Mouse (Mus musculus) bone marrow macrophage, adult 2 months (primary cell): ENCODE results near the gene Hoxc8. TPM values are rescaled to one million over a fixed set of nuclear protein-coding genes. Genes with fewer than 3 reads are reported as not detected.

ENCODE experiments used
- H3K27ac ChIP-seq: 2 replicates; pipeline ENCODE4 v1.5.1; 2012; ENCODE audit warnings: low read depth, low read length; ENCODE audit not compliant: insufficient read depth
- H3K4me1 ChIP-seq: 2 replicates; pipeline ENCODE4 v1.6.1; 2012; ENCODE audit warnings: low read length; ENCODE audit not compliant: control insufficient read depth, insufficient read depth
- H3K4me3 ChIP-seq: 2 replicates; pipeline ENCODE4 v1.5.1; 2012; ENCODE audit warnings: mild to moderate bottlenecking, low read length, moderate library complexity; ENCODE audit not compliant: insufficient read depth
- CTCF ChIP-seq: IDR thresholded peaks from 2 replicates; pipeline ENCODE4 v1.5.1; 2012; ENCODE audit warnings: low read depth, mild to moderate bottlenecking, low read length, moderate library complexity
- POLR2A ChIP-seq: IDR thresholded peaks from 2 replicates; pipeline ENCODE4 v1.6.1; 2012; ENCODE audit warnings: mild to moderate bottlenecking, low read depth, low read length, borderline replicate concordance
- polyA plus RNA-seq: library from polyadenylated mRNA; stranded (reverse); fragments of >200 nt; gene quantifications from 2 replicates; pipeline ENCODE4 v1.2.4, GENCODE M21; 2012; ENCODE audit not compliant: missing spikeins, insufficient read depth, insufficient read length

The Hoxc8 gene
- polyA plus RNA-seq, 1 experiment, result not detected

DNA sequence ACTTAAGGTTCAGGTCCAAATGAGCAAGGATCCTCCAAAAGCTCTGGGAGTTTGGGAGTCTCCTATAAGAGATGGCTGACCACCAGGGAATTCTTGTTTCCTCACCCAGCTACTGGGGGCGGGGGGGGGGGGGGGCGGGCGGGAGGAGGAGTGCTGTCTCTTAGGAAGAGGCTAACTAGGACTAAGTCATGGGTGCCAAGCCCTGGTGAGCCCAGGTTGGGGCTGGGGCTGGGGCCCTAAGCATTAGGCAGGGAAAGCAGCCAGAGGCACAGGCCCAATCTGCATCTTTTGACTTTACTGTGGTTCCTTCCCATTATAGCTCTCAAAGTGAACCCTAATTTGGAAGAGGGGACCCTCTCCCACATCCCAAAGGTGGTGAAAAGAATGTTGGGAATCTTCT is 41.8 kb downstream of the Hoxc8 start:
- no peak for TF ChIP-seq CTCF
- no peak for TF ChIP-seq POLR2A
- Histone ChIP-seq H3K27ac (no peak overlapping the region), H3K4me3 (no peak overlapping the region), H3K4me1 (no peaks in the 10 kb centered on the region)

DNA sequence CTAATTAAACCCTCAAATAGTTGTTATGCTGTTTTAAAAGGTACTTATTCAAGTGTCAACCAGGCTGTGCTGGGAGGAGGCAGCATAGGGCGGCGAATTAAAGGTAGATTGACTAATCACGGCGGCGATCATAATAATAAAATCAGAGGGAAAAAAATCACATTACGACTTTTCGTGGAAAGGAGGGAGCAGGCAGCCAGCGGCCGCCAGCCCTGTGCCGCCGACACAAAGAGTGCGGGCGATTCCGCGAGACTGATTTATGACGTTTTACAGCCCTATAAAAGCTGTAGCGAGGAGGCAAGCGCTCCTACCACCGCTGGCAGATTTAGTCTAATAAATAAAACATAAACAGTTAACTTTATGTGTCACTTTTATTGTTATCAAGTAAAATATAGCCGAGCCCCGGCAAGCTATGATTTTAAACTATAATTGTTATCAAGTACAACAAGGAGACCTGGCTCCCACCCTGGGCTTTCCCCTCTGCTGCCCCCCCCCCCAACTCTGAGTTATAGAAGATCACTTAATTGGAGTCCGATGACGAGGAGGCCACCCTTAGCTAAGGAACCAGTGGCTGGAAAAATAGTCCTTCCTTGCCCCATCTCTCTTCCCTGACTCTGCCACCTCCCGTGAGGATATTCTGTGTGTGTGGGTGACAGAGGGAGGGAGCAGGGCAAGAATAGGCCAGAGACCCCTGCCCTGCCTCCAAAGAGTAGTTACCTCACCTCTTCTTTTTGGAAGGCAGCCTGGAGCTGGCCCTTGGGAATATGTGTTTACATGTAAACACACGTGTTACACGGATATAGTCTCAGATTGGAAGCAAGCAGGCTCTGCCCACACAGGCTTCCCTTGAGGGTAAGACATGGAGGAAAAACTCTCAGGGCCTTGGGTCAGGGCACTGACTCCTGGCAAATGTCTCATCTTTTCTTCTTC is 42.5 kb downstream of the Hoxc8 start:
- TF ChIP-seq CTCF (no peak), POLR2A (no peak)
- H3K27ac ChIP-seq, result no peak overlapping the region
- no peak overlapping the region for H3K4me3 ChIP-seq
- H3K4me1 ChIP-seq, result no peaks in the 10 kb centered on the region

DNA sequence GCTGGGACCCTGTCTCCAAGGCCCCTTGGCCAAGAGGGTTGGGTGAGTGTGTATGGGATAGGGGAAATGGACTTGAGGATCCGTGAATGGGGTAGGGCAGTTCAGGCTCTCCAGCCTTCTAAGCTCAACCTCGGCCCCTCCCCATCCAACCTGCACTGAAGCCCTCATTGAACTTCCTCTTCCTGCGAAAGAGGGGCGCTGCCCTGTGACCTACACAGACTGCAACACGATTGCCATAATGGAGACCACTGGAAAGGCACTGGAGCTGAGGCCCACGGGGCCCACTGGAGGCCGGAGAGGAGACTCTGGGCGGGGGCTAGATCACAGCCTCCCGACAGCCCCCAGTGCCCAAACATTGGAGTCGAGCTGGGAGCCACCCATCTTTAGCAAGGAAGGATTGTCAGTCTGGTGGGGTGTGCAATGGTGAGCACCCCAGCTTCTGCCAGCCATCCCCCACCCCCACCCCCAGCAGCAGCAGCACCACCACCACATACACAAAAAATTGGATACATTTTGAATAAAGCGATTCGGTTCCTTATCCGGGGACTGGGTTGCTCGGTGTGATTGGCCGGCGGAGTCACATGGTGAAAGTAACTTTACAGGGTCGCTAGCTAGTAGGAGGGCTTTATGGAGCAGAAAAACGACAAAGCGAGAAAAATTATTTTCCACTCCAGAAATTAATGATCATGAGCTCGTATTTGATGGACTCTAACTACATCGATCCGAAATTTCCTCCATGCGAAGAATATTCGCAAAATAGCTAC is 43.8 kb downstream of the Hoxc8 start:
- no peaks in the 10 kb centered on the region for H3K4me1 ChIP-seq
- no peak overlapping the region for H3K4me3 ChIP-seq
- H3K27ac ChIP-seq, result no peak overlapping the region
- TF ChIP-seq POLR2A (no peak), CTCF (no peak)

DNA sequence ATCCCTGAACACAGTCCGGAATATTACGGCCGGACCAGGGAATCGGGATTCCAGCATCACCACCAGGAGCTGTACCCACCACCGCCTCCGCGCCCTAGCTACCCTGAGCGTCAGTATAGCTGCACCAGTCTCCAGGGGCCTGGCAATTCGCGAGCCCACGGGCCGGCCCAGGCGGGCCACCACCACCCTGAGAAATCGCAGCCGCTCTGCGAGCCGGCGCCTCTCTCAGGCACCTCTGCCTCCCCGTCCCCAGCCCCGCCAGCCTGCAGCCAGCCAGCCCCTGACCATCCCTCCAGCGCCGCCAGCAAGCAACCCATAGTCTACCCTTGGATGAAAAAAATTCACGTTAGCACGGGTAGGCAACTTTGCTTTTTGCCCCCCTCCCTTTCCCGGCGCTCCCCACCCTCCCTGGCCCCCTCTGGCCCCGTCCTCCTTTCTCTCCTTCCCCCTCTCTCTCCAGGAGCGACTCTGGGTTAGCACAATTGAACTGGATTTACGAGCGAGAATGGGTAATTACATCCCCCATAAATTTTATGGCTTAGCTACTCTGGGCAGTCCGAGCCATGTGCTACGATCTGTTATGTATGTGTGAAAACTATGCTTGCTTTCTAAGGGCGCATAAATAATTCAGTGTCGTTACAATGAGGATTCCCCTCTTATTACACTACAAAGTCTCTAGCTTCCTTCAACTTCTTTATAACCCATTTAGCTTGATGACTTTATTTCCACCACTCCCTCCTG is 44.6 kb downstream of the Hoxc8 start:
- H3K4me1 ChIP-seq, result no peaks in the 10 kb centered on the region
- no peak overlapping the region for H3K27ac ChIP-seq
- TF ChIP-seq CTCF (no peak), POLR2A (no peak)
- no peak overlapping the region for H3K4me3 ChIP-seq

DNA sequence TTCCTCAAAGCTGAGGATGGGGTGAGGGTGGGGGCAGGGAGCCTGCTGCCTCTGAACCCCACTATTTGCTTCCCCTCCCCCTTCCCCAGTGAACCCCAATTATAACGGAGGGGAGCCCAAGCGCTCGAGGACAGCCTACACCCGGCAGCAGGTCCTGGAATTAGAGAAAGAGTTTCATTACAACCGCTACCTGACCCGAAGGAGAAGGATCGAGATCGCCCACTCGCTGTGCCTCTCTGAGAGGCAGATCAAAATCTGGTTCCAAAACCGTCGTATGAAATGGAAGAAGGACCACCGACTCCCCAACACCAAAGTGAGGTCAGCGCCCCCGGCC is 45.1 kb downstream of the Hoxc8 start:
- H3K4me1 ChIP-seq, result no peaks in the 10 kb centered on the region
- no peak overlapping the region for H3K27ac ChIP-seq
- TF ChIP-seq POLR2A (no peak), CTCF (no peak)
- no peak overlapping the region for H3K4me3 ChIP-seq

DNA sequence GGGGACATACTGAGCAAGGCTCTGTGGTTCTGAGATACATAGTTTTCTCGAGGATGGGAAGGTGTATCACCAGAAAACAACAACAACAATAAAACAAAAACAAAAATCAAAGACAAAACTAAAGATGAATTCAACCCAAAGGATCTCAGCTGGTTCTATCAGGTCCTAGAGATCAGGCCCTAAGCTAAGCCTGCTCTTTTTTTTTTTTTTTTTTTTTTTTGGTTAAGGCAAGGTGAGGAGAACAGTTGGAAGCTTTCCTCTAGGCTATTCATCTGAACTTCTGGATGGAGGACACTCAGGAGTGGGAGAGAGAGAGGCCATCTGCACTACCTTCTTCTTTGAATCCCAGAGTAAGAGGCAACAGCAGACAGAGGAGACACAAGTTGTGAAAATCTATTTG is 47.2 kb downstream of the Hoxc8 start:
- Histone ChIP-seq H3K27ac (no peak overlapping the region), H3K4me3 (no peak overlapping the region), H3K4me1 (no peaks in the 10 kb centered on the region)
- TF ChIP-seq POLR2A (no peak), CTCF (no peak)

DNA sequence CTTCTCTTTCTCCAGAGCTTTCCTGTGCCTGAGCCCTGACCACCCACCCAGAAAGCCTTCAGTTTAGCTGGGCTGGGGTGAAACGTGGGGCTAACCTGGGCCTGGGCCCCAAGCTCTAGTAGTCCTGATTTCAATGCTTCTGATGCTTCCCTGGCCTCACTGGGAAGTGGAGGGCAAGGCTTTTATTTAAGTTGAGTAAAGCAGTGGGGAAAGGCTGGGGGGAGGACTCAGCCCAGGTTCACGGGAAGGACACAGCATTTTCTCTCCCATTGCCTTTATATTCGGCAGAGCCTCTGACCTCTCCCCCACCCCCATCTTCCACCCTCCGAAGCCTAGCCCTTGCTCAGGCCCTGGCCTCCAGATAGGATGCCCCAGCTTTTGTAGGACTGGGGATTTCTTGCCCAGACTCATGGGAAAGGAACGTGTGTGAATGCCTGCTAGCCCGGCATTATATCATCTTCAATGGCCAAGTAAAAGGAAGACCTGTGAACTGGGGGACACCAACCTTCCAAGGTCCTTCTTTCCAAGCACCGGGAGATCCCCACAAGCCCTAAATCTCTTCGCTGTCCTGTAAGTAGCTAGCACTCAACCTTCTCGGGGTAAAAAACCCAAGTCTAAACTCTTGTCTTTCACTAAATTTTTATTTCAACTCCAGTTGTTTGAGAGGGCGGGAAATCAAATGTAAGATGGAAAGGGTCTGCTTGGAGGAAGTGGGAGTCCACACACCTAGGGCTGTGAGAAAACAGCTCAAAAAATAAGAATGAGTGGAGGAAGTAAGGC is 48.5 kb downstream of the Hoxc8 start:
- Histone ChIP-seq H3K4me3 (no peak overlapping the region), H3K27ac (no peak overlapping the region), H3K4me1 (no peaks in the 10 kb centered on the region)
- no peak for TF ChIP-seq CTCF
- TF ChIP-seq POLR2A, result no peak

DNA sequence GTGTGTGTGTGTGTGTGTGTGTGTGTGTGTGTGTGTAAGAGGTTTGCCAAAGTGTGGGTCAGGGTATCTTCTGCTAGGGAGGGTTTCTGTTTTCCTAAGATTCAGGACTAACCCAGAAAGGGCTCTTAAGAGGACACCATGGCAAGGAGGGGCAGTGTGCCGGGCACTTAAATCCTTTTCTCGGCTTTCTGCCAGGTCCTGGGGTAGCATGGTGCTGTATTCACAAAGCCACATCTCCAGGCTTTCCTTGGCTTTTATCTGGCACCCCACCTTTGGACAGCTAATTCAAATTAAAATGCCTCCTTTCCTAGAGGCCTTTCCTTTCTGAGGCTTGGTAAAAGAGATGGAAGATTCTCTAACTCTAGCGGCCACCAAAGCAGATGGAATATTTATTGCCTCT is 49.2 kb downstream of the Hoxc8 start:
- TF ChIP-seq CTCF (no peak), POLR2A (no peak)
- Histone ChIP-seq H3K27ac (no peak overlapping the region), H3K4me1 (no peaks in the 10 kb centered on the region), H3K4me3 (no peak overlapping the region)

DNA sequence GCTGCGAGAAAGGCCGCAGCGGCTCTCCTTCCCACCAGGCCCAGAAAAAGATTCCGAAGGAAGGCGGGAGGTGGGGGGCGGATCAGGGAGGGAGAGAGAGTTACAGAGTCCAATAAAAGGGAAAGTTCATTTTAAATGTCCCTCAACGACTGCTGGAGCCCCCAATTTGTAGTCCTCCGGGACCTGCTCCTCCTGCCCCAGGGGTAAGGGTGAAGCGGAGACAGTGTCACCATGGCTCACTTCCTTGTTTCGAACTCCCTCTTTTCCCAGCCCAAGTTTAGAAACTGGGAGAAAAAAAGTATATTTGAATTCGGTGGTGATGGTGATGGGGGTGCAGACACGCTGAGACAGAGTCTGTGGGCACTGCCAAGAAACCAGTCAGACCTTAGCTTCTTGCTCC is 50.2 kb downstream of the Hoxc8 start:
- Histone ChIP-seq H3K4me1 (no peaks in the 10 kb centered on the region), H3K4me3 (no peak overlapping the region), H3K27ac (no peak overlapping the region)
- TF ChIP-seq POLR2A, result no peak
- no peak for TF ChIP-seq CTCF
